Comparison of ENCODE assay signal across 8 mouse cellular contexts in genomic region chr4:128839811-128840738, GRCm38 (mm10). TPM values are rescaled to one million over a fixed set of nuclear protein-coding genes. Genes with fewer than 3 reads are reported as not detected.
DNase-seq lines count a peak whose midpoint lies in the region; ATAC-seq and TF ChIP-seq lines count a peak whose summit lies in the region.

No protein-coding gene starts in this region.

- peak overlapping the region; percentile 75 for H3K27ac ChIP-seq in embryonic facial prominence, embryonic 10.5 days (replicated peaks)
- H3K27ac ChIP-seq in heart, embryonic 13.5 days (replicated peaks): peak overlapping the region; percentile 89
- H3K27ac ChIP-seq in kidney, embryonic 15.5 days: peak overlapping the region; percentile 93
- H3K27ac ChIP-seq in small intestine, adult 2 months (ENCODE audit: insufficient read depth, low read depth, low read length): peak overlapping the region; percentile 47; the same call in 1 of the 2 replicates

- H3K4me2 ChIP-seq in heart, embryonic 13.5 days: 0 out of 2 replicates have a peak overlapping the region, but pooled peaks have one; percentile 11
- peak overlapping the region; percentile 19; the same call in 1 of the 2 replicates for H3K4me2 ChIP-seq in kidney, embryonic 15.5 days

- peaks cover 50% of the 10 kb centered on the region for H3K4me1 ChIP-seq in embryonic facial prominence, embryonic 10.5 days
- peaks cover 41% of the 10 kb centered on the region for H3K4me1 ChIP-seq in heart, embryonic 13.5 days
- peaks cover 48% of the 10 kb centered on the region for H3K4me1 ChIP-seq in kidney, embryonic 15.5 days
- H3K4me1 ChIP-seq in small intestine, adult 2 months (ENCODE audit: control insufficient read depth, insufficient read depth, insufficient read length, low read length): peaks cover 6% of the 10 kb centered on the region

- H3K4me3 ChIP-seq in embryonic facial prominence, embryonic 10.5 days: peak overlapping the region; percentile 26; the same call in 1 of the 2 replicates
- no peak overlapping the region for H3K4me3 ChIP-seq in heart, embryonic 13.5 days
- no peak overlapping the region for H3K4me3 ChIP-seq in kidney, embryonic 15.5 days (replicated peaks)
- no peak overlapping the region for H3K4me3 ChIP-seq in small intestine, adult 2 months (ENCODE audit: low read depth, low read length)

- TF ChIP-seq POLR2A in small intestine, adult 2 months (IDR thresholded peaks at IDR 0.05; ENCODE audit: low read depth, low read length): no peak

- no peaks in the 10 kb centered on the region for H3K27me3 ChIP-seq in embryonic facial prominence, embryonic 10.5 days (replicated peaks; ENCODE audit: low read depth, poor library complexity, severe bottlenecking)
- no peaks in the 10 kb centered on the region for H3K27me3 ChIP-seq in heart, embryonic 13.5 days (replicated peaks)
- no peaks in the 10 kb centered on the region for H3K27me3 ChIP-seq in kidney, embryonic 15.5 days
- no peaks in the 10 kb centered on the region for H3K27me3 ChIP-seq in small intestine, adult 2 months (ENCODE audit: control insufficient read depth, insufficient read depth, low read length)

- H3K36me3 ChIP-seq in embryonic facial prominence, embryonic 10.5 days (replicated peaks): no peaks in the 10 kb centered on the region
- H3K36me3 ChIP-seq in heart, embryonic 13.5 days: no peaks in the 10 kb centered on the region
- H3K36me3 ChIP-seq in kidney, embryonic 15.5 days: no peaks in the 10 kb centered on the region
- H3K36me3 ChIP-seq in small intestine, adult 2 months (ENCODE audit: control insufficient read depth, insufficient read depth, low read length): no peaks in the 10 kb centered on the region

- no peak for TF ChIP-seq CTCF in small intestine, adult 2 months (IDR thresholded peaks at IDR 0.05; ENCODE audit: extremely low read depth, insufficient read length, insufficient replicate concordance, low read depth, low read length)

- WGBS in embryonic facial prominence, embryonic 10.5 days: 24% methylated on average over 16 of the region's 16 CpGs
- WGBS in heart, embryonic 13.5 days: 33% methylated on average over 16 of the region's 16 CpGs
- WGBS in kidney, embryonic 15.5 days: 27% methylated on average over 16 of the region's 16 CpGs
- 14% methylated on average over 16 of the region's 16 CpGs for WGBS in small intestine, adult 2 months

- peak; percentile 73 for ATAC-seq in heart, embryonic 13.5 days (ENCODE audit: extremely low read depth, insufficient number of reproducible peaks, low FRiP score, low TSS enrichment)
- ATAC-seq in kidney, embryonic 15.5 days (replicated peaks; ENCODE audit: low FRiP score): peak; percentile 85

- H3K9ac ChIP-seq in heart, embryonic 13.5 days: no peak overlapping the region
- H3K9ac ChIP-seq in kidney, embryonic 15.5 days: no peak overlapping the region

- peak; percentile 10 to 29 for DNase-seq in frontal cortex, postnatal 14 days (ENCODE audit: low spot score in 2 of 2)
- DNase-seq in frontal cortex, postnatal 36 days (ENCODE audit: low spot score in 2 of 2): no peak
- peak; percentile 70 for DNase-seq in embryonic facial prominence, embryonic 10.5 days (ENCODE audit: low spot score)
- DNase-seq in lung, postnatal 25 days (ENCODE audit: low spot score): peak; percentile 38
- DNase-seq in urinary bladder, postnatal 10 days (ENCODE audit: low spot score): no peak

- no peaks in the 10 kb centered on the region for H3K9me3 ChIP-seq in embryonic facial prominence, embryonic 10.5 days
- no peaks in the 10 kb centered on the region for H3K9me3 ChIP-seq in heart, embryonic 13.5 days
- no peaks in the 10 kb centered on the region for H3K9me3 ChIP-seq in kidney, embryonic 15.5 days (replicated peaks)

RNA-seq across cellular contexts. Expression of gene Zfp362, which starts 34.2 kb away (rescaled TPM):
- polyA plus RNA-seq in embryonic facial prominence, embryonic 10.5 days (2016; fragmentation: Nextera tagmentation; extraction: Ambion mirVana): 38.7 and 39.0 TPM in 2 replicates
- polyA plus RNA-seq in heart, embryonic 13.5 days (2015; fragmentation: Nextera tagmentation; extraction: Ambion mirVana): 19.2 and 20.9 TPM in 2 replicates
- polyA plus RNA-seq in kidney, embryonic 15.5 days (2015; fragmentation: Nextera tagmentation; extraction: Ambion mirVana): 37.5 and 43.8 TPM in 2 replicates
- polyA plus RNA-seq in small intestine, adult 2 months (2012; rRNA removed): 19.8 and 37.8 TPM in 2 replicates

RNA-seq across cellular contexts. Expression of gene Trim62, which starts 43.3 kb away (rescaled TPM):
- polyA plus RNA-seq in embryonic facial prominence, embryonic 10.5 days (2016; fragmentation: Nextera tagmentation; extraction: Ambion mirVana): 10.6 and 11.9 TPM in 2 replicates
- 2.8 and 2.9 TPM in 2 replicates for polyA plus RNA-seq in heart, embryonic 13.5 days (2015; fragmentation: Nextera tagmentation; extraction: Ambion mirVana)
- 6.8 and 7.1 TPM in 2 replicates for polyA plus RNA-seq in kidney, embryonic 15.5 days (2015; fragmentation: Nextera tagmentation; extraction: Ambion mirVana)
- polyA plus RNA-seq in small intestine, adult 2 months (2012; rRNA removed): 3.0 and 7.7 TPM in 2 replicates

Comparison
In these comparisons a context has a peak if more than half of its experiments do, and no peak if none do; other contexts are left out.
1. DNase-seq: peak in frontal cortex, postnatal 14 days (2 of 2), embryonic facial prominence, embryonic 10.5 days (single experiment) and lung, postnatal 25 days (single experiment); none in frontal cortex, postnatal 36 days (0 of 2) and urinary bladder, postnatal 10 days (single experiment).
2. Peak in every context shown above with its lines, with median percentiles within 50 percentile points of each other: H3K27ac ChIP-seq.